Mouse (Mus musculus): ENCODE results near the gene Epgn. TPM values are rescaled to one million over a fixed set of nuclear protein-coding genes. Genes with fewer than 3 reads are reported as not detected.

Epgn gene
- total RNA-seq, 2 experiments from 2014 or later, result 0.39 TPM; not detected in 1

GRCm38 (mm10) chr5:91075021-91075420, 47.8 kb downstream of the Epgn start:
- intact Hi-C loops (cut with DNase I), result no loop called here
- DNase-seq (ENCODE audit: extremely low spot score in 1 of 2, low spot score in 2 of 2), result no peak

GRCm38 (mm10) chr5:91083016-91083415, 55.8 kb downstream of the Epgn start:
- DNase-seq (ENCODE audit: extremely low spot score in 1 of 2, low spot score in 2 of 2), result no peak
- intact Hi-C loops (cut with DNase I), result no loop called here

Other genes with a start within 250 kb of the Epgn start
- not detected for gene Cxcl3, start 241.4 kb upstream of the Epgn start, total RNA-seq (2021)
- gene Cxcl15, start 232.9 kb upstream of the Epgn start, total RNA-seq (2021), result not detected
- gene Cxcl1, start 136.2 kb upstream of the Epgn start, total RNA-seq (2021), result under 1 TPM in 1 of 2 experiments, not detected in 1; 0.55 TPM
- gene Cxcl2, start 123.6 kb upstream of the Epgn start, total RNA-seq (2021), result not detected
- 10 to 100 TPM; 18.0 to 18.5 TPM for gene Mthfd2l, start 96.3 kb upstream of the Epgn start, total RNA-seq (2021)
- not detected for gene Ereg, start 47.2 kb downstream of the Epgn start, total RNA-seq (2021)
- gene Areg, start 112.1 kb downstream of the Epgn start, total RNA-seq (2021), result under 1 TPM; 0.49 to 0.56 TPM

All from left cerebral cortex, postnatal 10 days (tissue).